Mouse (Mus musculus) midbrain, embryonic 10.5 days (tissue): ENCODE measurements around the gene Wfdc21. TPM values are rescaled to one million over a fixed set of nuclear protein-coding genes. Genes with fewer than 3 reads are reported as not detected.

Experiments used
- DNase-seq: peaks from one replicate; pipeline ENCODE4 v3.0.0-alpha.2; 2017; ENCODE audit warnings: low spot score
- H3K27ac ChIP-seq: fragments of 300-500 bp; sonication (generic); replicated peaks from 2 replicates; pipeline ENCODE4 v1.5.1; 2016; ENCODE audit warnings: mild to moderate bottlenecking
- H3K27me3 ChIP-seq: fragments of 300-500 bp; sonication (generic); 2 replicates; pipeline ENCODE4 v1.6.1; 2016; ENCODE audit warnings: low read depth, mild to moderate bottlenecking; ENCODE audit not compliant: poor library complexity, severe bottlenecking
- H3K36me3 ChIP-seq: fragments of 300-500 bp; sonication (generic); 2 replicates; pipeline ENCODE4 v1.6.1; 2016; ENCODE audit warnings: mild to moderate bottlenecking, moderate library complexity
- H3K4me1 ChIP-seq: fragments of 300-500 bp; sonication (generic); 2 replicates; pipeline ENCODE4 v1.6.1; 2016
- H3K4me3 ChIP-seq: fragments of 300-500 bp; sonication (generic); 2 replicates; pipeline ENCODE4 v1.5.1; 2016; ENCODE audit warnings: mild to moderate bottlenecking, moderate library complexity
- H3K9me3 ChIP-seq: fragments of 300-500 bp; sonication (generic); replicated peaks from 2 replicates; pipeline ENCODE4 v1.6.1; 2016; ENCODE audit warnings: mild to moderate bottlenecking
- WGBS: fragments of 180-500 bp; shearing (Covaris S2); methylation state at CpG from one replicate; pipeline ENCODE4 v1.1.7; 2016; 5-methylcytosine and 5-hydroxymethylcytosine counted together
- polyA plus RNA-seq: library from polyadenylated mRNA; unstranded; fragments of >200 nt; fragmentation: Nextera tagmentation; extraction: Ambion mirVana; gene quantifications from 2 replicates; pipeline ENCODE4 v1.2.1, GENCODE M21; 2016

Wfdc21 gene
- polyA plus RNA-seq, 1 experiment from 2014 or later: not detected

GRCm38 (mm10) chr11:83771014-83771413 is 24.3 kb downstream of the Wfdc21 start:
- Histone ChIP-seq H3K9me3 (no peaks in the 10 kb centered on the region), H3K4me3 (no peak overlapping the region), H3K4me1 (no peaks in the 10 kb centered on the region), H3K36me3 (peaks cover 100% of the 10 kb centered on the region), H3K27ac (no peak overlapping the region), H3K27me3 (no peaks in the 10 kb centered on the region)
- DNase-seq: no peak
- 93% methylated on average over 7 of the region's 7 CpGs for WGBS

DNA sequence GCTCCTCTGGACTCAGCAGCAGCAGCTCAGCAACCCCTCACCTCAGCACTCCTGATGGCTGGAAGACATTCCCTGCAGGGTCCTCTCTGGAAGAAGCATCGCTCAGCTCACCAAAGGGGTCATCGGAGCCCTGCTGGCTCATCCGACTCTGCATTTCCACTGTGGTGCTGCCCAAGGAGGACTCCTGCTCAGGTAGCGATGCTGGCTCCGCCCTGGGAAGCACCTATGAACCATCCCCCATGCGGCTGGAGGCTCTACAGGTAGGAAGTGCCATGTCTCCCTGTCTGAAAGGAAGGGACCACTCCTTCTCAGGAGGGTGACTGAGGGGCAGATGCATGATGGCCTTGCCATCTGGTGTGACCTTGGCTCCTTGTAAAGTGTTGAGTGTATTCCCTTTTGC is 25.6 kb downstream of the Wfdc21 start:
- Histone ChIP-seq H3K36me3 (peaks cover 100% of the 10 kb centered on the region), H3K27ac (no peak overlapping the region), H3K4me1 (no peaks in the 10 kb centered on the region), H3K27me3 (no peaks in the 10 kb centered on the region), H3K4me3 (no peak overlapping the region), H3K9me3 (no peaks in the 10 kb centered on the region)
- 92% methylated on average over 6 of the region's 6 CpGs for WGBS
- no peak for DNase-seq

DNA sequence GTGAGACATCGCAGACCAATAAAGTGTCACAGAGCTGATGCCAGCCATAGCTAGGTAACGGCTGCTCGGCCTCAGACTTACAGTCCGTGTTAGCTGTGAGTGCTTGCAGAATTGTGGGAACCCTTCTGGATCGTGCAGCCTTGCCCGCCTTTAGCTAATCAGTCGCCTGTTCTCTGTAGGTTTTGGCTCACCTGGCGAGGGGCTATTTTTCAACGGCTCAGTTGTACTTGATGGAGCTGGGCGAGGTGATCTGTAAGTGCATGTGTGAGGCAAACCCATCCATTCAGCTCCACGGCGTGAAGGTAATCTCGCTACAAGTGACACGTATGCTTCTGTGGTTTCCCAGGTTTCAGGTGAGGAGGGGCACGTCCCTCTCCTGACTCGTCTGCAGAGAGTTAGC is 27.0 kb downstream of the Wfdc21 start:
- DNase-seq: no peak
- H3K36me3 ChIP-seq: peaks cover 97% of the 10 kb centered on the region
- 94% methylated on average over 16 of the region's 16 CpGs for WGBS

DNA sequence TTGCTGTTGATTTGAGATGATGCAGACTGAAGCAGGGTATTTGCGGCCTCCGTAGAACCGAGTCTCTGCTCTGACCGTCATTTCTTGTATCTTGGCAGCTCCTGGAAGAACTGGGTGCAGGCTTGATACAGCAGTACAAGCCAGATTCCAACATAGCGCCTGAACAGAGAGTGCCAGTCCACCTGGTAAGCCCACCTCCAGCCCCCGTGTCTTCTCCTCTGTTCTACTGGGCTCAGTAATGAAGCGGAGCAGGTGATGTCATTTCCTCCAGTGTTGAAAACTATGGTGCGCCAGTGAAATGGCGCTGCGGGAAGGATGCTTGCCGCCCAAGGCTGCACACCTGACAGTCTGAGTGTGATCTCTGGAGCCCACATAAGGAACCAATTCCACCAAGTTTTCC is 27.6 kb downstream of the Wfdc21 start:
- no peak overlapping the region for H3K27ac ChIP-seq
- H3K9me3 ChIP-seq: no peaks in the 10 kb centered on the region
- H3K4me1 ChIP-seq: no peaks in the 10 kb centered on the region
- H3K36me3 ChIP-seq: peaks cover 97% of the 10 kb centered on the region
- WGBS: 96% methylated on average over 11 of the region's 11 CpGs
- no peak for DNase-seq
- H3K4me3 ChIP-seq: no peak overlapping the region
- H3K27me3 ChIP-seq: no peaks in the 10 kb centered on the region

More for the DNA sequence above, 27.0 kb downstream of the Wfdc21 start:
- H3K4me3 ChIP-seq: no peak overlapping the region
- H3K27me3 ChIP-seq: no peaks in the 10 kb centered on the region
- H3K27ac ChIP-seq: no peak overlapping the region
- no peaks in the 10 kb centered on the region for H3K9me3 ChIP-seq
- H3K4me1 ChIP-seq: no peaks in the 10 kb centered on the region

GRCm38 (mm10) chr11:83776798-83777197 is 30.1 kb downstream of the Wfdc21 start:
- Histone ChIP-seq H3K4me1 (no peaks in the 10 kb centered on the region), H3K27me3 (no peaks in the 10 kb centered on the region), H3K4me3 (no peak overlapping the region), H3K9me3 (no peaks in the 10 kb centered on the region), H3K36me3 (peaks cover 97% of the 10 kb centered on the region), H3K27ac (no peak overlapping the region)
- 95% methylated on average over 8 of the region's 8 CpGs for WGBS
- no peak for DNase-seq

GRCm38 (mm10) chr11:83783931-83784600 is 37.3 kb downstream of the Wfdc21 start:
- Histone ChIP-seq H3K4me3 (no peak overlapping the region), H3K27ac (no peak overlapping the region), H3K36me3 (peaks cover 51% of the 10 kb centered on the region), H3K4me1 (no peaks in the 10 kb centered on the region), H3K27me3 (no peaks in the 10 kb centered on the region), H3K9me3 (no peaks in the 10 kb centered on the region)
- whole genome bisulfite sequencing: 89% methylated on average over 14 of the region's 14 CpGs
- no peak for DNase-seq

DNA sequence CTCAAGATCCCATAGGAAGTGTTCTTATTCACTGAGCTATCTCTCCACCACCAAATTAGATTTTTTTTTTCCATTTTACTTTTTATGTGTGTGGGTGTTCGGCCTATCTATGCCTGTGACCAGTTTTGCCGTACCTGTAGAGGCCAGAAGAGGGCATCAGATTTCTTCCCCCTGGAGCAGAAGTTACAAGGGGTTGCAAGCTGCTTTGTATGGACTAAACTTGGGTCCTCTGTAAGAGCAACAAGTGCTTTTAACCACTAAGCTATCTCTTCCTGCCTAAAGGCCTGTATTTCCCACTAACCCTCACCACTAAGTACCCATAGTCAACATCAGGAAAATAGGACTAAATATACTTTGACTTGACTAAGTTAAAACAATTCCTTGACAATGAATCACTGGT is 37.9 kb downstream of the Wfdc21 start:
- Histone ChIP-seq H3K27ac (no peak overlapping the region), H3K9me3 (no peaks in the 10 kb centered on the region), H3K27me3 (no peaks in the 10 kb centered on the region), H3K4me1 (no peaks in the 10 kb centered on the region), H3K4me3 (no peak overlapping the region), H3K36me3 (peaks cover 45% of the 10 kb centered on the region)
- no peak for DNase-seq
- WGBS: 91% methylated on average over 2 of the region's 2 CpGs

DNA sequence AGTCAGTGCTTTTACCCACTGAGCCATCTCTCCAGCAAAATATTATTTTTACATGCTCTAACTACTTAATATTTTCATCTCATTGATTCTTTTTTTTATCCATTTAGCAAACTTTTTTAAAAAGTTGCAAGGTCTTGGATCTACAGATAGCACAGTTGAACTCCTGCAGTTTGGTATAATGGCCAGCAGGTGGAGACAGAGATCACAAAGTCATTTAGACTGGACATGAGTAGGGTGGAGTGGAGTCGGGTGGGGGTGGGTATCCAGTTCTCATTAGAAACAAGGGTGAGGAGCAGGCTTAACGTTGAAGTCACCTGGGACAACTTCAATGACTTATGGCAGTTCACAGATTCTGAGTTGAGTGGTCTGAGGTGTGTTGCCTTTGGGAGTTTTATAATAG is 38.6 kb downstream of the Wfdc21 start:
- peak; percentile 56 for DNase-seq
- Histone ChIP-seq H3K27ac (no peak overlapping the region), H3K27me3 (no peaks in the 10 kb centered on the region), H3K4me1 (no peaks in the 10 kb centered on the region), H3K36me3 (peaks cover 38% of the 10 kb centered on the region), H3K4me3 (no peak overlapping the region), H3K9me3 (no peaks in the 10 kb centered on the region)
- WGBS: 23% methylated on average over 2 of the region's 2 CpGs

GRCm38 (mm10) chr11:83786835-83787234 is 40.1 kb downstream of the Wfdc21 start:
- no peaks in the 10 kb centered on the region for H3K4me1 ChIP-seq
- H3K9me3 ChIP-seq: no peaks in the 10 kb centered on the region
- no peak overlapping the region for H3K27ac ChIP-seq
- H3K27me3 ChIP-seq: no peaks in the 10 kb centered on the region
- WGBS: 80% methylated on average over 4 of the region's 4 CpGs
- peaks cover 23% of the 10 kb centered on the region for H3K36me3 ChIP-seq
- no peak for DNase-seq
- no peak overlapping the region for H3K4me3 ChIP-seq

DNA sequence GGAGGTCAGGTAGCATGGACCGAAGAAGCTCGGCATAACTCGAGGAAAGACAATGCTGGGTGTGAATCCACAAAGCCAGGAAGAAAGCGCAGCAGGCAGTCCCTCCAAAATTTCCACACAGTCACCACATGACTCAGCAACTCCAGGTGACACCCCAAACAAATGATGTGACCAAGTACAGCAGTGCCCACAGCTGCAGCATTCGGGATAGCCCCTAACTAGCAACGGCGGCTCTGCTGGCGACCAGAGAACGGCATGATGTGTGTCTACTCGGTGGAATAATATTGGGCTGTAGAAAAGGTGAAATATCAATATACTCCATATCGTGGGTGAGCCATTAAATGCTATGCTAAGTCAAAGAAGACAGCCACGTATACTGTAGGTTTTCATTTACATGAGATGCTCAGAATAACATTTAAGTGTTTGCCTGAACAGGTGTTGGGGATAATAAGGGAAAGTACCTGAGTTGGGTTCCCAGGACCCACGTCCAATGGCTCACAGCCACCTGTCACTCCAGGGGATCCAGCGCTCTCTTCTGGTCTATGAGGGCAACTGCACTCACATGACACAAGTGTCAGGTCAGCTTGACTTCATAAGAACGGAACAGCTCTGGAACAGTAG is 40.8 kb downstream of the Wfdc21 start:
- WGBS: 84% methylated on average over 15 of the region's 15 CpGs
- no peak overlapping the region for H3K27ac ChIP-seq
- DNase-seq: no peak
- H3K4me3 ChIP-seq: no peak overlapping the region
- no peaks in the 10 kb centered on the region for H3K27me3 ChIP-seq
- H3K4me1 ChIP-seq: no peaks in the 10 kb centered on the region
- H3K36me3 ChIP-seq: peaks cover 17% of the 10 kb centered on the region
- no peaks in the 10 kb centered on the region for H3K9me3 ChIP-seq

DNA sequence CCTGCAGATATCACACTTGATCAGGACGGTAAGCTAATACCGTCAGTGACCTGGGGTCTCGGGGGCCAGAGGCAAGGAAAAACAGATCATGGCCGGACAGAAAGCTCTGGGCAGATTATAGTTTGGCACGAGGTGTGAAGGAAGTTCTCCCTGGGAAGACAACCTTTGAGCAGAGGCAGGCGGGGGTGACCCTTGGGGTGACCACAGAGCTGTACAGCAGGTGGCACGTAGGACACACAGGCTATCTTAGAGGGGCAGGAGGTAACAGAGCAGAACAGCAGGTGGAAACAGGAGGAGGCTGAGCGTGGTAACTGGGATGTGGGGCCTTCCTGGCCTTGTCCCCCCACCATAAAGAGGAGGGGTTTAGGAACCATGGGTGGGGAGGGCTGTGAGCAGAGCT is 41.6 kb downstream of the Wfdc21 start:
- Histone ChIP-seq H3K4me1 (no peaks in the 10 kb centered on the region), H3K4me3 (no peak overlapping the region), H3K9me3 (no peaks in the 10 kb centered on the region), H3K27me3 (no peaks in the 10 kb centered on the region), H3K36me3 (peaks cover 9% of the 10 kb centered on the region), H3K27ac (no peak overlapping the region)
- DNase-seq: no peak
- 85% methylated on average over 8 of the region's 8 CpGs for WGBS

- Histone ChIP-seq H3K9me3 (no peaks in the 10 kb centered on the region), H3K27ac (no peak overlapping the region), H3K4me1 (no peaks in the 10 kb centered on the region), H3K36me3 (no peaks in the 10 kb centered on the region), H3K27me3 (no peaks in the 10 kb centered on the region), H3K4me3 (no peak overlapping the region)
- WGBS: 78% methylated on average over 13 of the region's 13 CpGs
- DNase-seq: no peak
These were observed 42.5 kb downstream of the Wfdc21 start for GRCm38 (mm10) chr11:83789259-83789658.

- WGBS: 79% methylated on average over 4 of the region's 4 CpGs
- Histone ChIP-seq H3K4me3 (no peak overlapping the region), H3K4me1 (no peaks in the 10 kb centered on the region), H3K36me3 (no peaks in the 10 kb centered on the region), H3K27ac (no peak overlapping the region), H3K9me3 (no peaks in the 10 kb centered on the region), H3K27me3 (no peaks in the 10 kb centered on the region)
- no peak for DNase-seq
These were observed 44.4 kb downstream of the Wfdc21 start for GRCm38 (mm10) chr11:83791133-83791532.
